In the genomic region with DNA sequence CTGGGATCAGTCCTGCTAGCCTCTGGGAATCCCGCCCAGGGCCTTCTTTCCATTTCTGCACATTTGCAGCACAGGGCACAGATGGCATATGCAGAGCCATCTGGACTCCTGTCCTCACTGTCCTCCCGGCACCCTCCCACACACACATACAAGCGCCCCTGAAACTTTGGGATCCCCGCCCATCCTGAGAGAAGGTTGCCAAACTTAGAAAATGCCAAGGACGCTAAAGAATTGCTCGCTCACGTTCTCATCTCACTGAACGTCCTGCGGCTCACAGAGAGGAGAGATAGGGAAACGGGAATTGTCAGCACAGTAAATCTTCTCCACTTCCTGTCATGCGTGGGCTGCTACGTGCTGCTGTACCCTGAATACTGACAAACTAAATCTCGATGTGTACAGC, we compare ENCODE assay signal across 9 mouse cellular contexts. TPM values are rescaled to one million over a fixed set of nuclear protein-coding genes. Genes with fewer than 3 reads are reported as not detected.
DNase-seq lines count a peak whose midpoint lies in the region; ATAC-seq and TF ChIP-seq lines count a peak whose summit lies in the region.
"Had no signal": no experiment of that assay in that cellular context is flagged by ENCODE, and none has a peak within 500 bp of the region (broad histone marks: within the 10 kb centered on the region; RNA-seq: fewer than 3 reads in every experiment).

No protein-coding gene starts in this region.

- TF ChIP-seq POLR2A in cerebellum, adult 2 months (IDR thresholded peaks at IDR 0.05; ENCODE audit: borderline replicate concordance, insufficient read depth, low read length), result no peak; the same call in 1 of the 2 replicates

- TF ChIP-seq CTCF in cerebellum, adult 2 months (IDR thresholded peaks at IDR 0.05; ENCODE audit: borderline replicate concordance, insufficient read depth, low read depth, low read length), result no peak

- peak overlapping the region; percentile 28 for H3K4me3 ChIP-seq in megakaryocyte, embryonic 14.5 days (replicated peaks)
- H3K4me3 ChIP-seq in cerebellum, adult 2 months (replicated peaks; ENCODE audit: insufficient read depth, low read depth, low read length), result peak overlapping the region; percentile 27
- H3K4me3 ChIP-seq in hindbrain, embryonic 16.5 days (ENCODE audit: low read length), result no peak overlapping the region

- H3K4me1 ChIP-seq in megakaryocyte, embryonic 14.5 days, result peaks cover 48% of the 10 kb centered on the region
- peaks cover 25% of the 10 kb centered on the region for H3K4me1 ChIP-seq in cerebellum, adult 2 months (ENCODE audit: control insufficient read depth, insufficient read depth, low read length)
- H3K4me1 ChIP-seq in hindbrain, embryonic 16.5 days (ENCODE audit: control insufficient read depth, insufficient read depth, low read depth, low read length), result 0 out of 2 replicates have a peak, but pooled peaks cover 2% of the 10 kb centered on the region

- peak overlapping the region; percentile 97 for H3K27ac ChIP-seq in cerebellum, adult 2 months (ENCODE audit: insufficient read depth, low read length)
- peak overlapping the region; percentile 7; the same call in 1 of the 2 replicates for H3K27ac ChIP-seq in hindbrain, embryonic 16.5 days (ENCODE audit: low read depth, low read length)

- no peak overlapping the region; the same call in 1 of the 2 replicates for H3K9ac ChIP-seq in hindbrain, embryonic 16.5 days (ENCODE audit: low read depth, low read length)

- H3K4me2 ChIP-seq in hindbrain, embryonic 16.5 days (ENCODE audit: low read length), result 0 out of 2 replicates have a peak overlapping the region, but pooled peaks have one; percentile 21

- WGBS in cerebellum, adult 2 months, result 9% methylated on average over 13 of the region's 13 CpGs
- WGBS in hindbrain, embryonic 16.5 days, result 66% methylated on average over 13 of the region's 13 CpGs

- no peaks in the 10 kb centered on the region for H3K27me3 ChIP-seq in megakaryocyte, embryonic 14.5 days (replicated peaks)
- H3K27me3 ChIP-seq in cerebellum, adult 2 months (ENCODE audit: control insufficient read depth, insufficient read depth, low read length), result no peaks in the 10 kb centered on the region
- H3K27me3 ChIP-seq in hindbrain, embryonic 16.5 days (replicated peaks; ENCODE audit: control insufficient read depth, insufficient read depth, low read length), result no peaks in the 10 kb centered on the region; the same call in 1 of the 2 replicates

- peak; percentile 97 to 99 for DNase-seq in cerebellum, adult 2 months
- DNase-seq in left cerebral cortex, postnatal 10 days (ENCODE audit: extremely low spot score in 1 of 2, low spot score in 2 of 2), result peak; percentile 60 to 82
- no peak for DNase-seq in urinary bladder, adult 18-20 months (ENCODE audit: low spot score in 2 of 2)
- DNase-seq in lung, postnatal 25 days (ENCODE audit: low spot score), result no peak

- no peaks in the 10 kb centered on the region for H3K9me3 ChIP-seq in megakaryocyte, embryonic 14.5 days
- no peaks in the 10 kb centered on the region for H3K9me3 ChIP-seq in hindbrain, embryonic 16.5 days (ENCODE audit: control insufficient read depth, low read length)

- ATAC-seq in megakaryocyte, adult 5-6 weeks (ENCODE audit: poor library complexity, severe bottlenecking), result no peak
- peak; percentile 71 for ATAC-seq in hindbrain, embryonic 16.5 days
- ATAC-seq in erythroid progenitor cell, adult 5-6 weeks (replicated peaks; ENCODE audit: low FRiP score, poor library complexity, severe bottlenecking), result no peak

- H3K36me3 ChIP-seq in megakaryocyte, embryonic 14.5 days (replicated peaks; ENCODE audit: low read length), result peaks cover 50% of the 10 kb centered on the region
- H3K36me3 ChIP-seq in hindbrain, embryonic 16.5 days (ENCODE audit: control insufficient read depth, insufficient read depth, low read length), result no peaks in the 10 kb centered on the region

- intact Hi-C loops in left cerebral cortex, postnatal 10 days (cut with DNase I), result no loop called here

RNA-seq across cellular contexts. Expression of a gene that starts 11.0 kb away (rescaled TPM):
- polyA plus RNA-seq in megakaryocyte, embryonic 14.5 days (2012; ENCODE audit: insufficient read depth, low replicate concordance), result 75.8 and 110 TPM in 2 replicates
- total RNA-seq in megakaryocyte, adult 5-6 weeks (2015), result 194 and 211 TPM in 2 replicates
- 134 and 165 TPM in 2 replicates for total RNA-seq in megakaryocyte, adult 5-6 weeks (2017)
- 4.1 and 4.8 TPM in 2 replicates for polyA plus RNA-seq in cerebellum, adult 2 months (2012; rRNA removed)
- polyA plus RNA-seq in hindbrain, embryonic 16.5 days (2015; fragmentation: Nextera tagmentation; extraction: Ambion mirVana), result 7.7 and 9.7 TPM in 2 replicates
- 10 to 100 TPM in 1 of 2 experiments, 1 to 10 TPM in 1; 7.3 to 10.3 TPM for total RNA-seq in left cerebral cortex, postnatal 10 days (2021)
- 26.3 and 40.7 TPM in 2 replicates for total RNA-seq in erythroid progenitor cell, adult 5-6 weeks (2015; ENCODE audit: low replicate concordance)
- 8.7 and 11.8 TPM in 2 replicates for total RNA-seq in erythroid progenitor cell, adult 5-6 weeks (2017; ENCODE audit: low replicate concordance)

RNA-seq across cellular contexts. Expression of a gene that starts 25.2 kb away (rescaled TPM):
- 1.3 TPM in 1 of 2 replicates, not detected in the other for polyA plus RNA-seq in megakaryocyte, embryonic 14.5 days (2012; ENCODE audit: insufficient read depth, low replicate concordance)
- total RNA-seq in megakaryocyte, adult 5-6 weeks (2015), result 57.1 and 61.1 TPM in 2 replicates
- 45.7 and 49.7 TPM in 2 replicates for total RNA-seq in megakaryocyte, adult 5-6 weeks (2017)
- not detected in 2 replicates for polyA plus RNA-seq in cerebellum, adult 2 months (2012; rRNA removed)
- polyA plus RNA-seq in hindbrain, embryonic 16.5 days (2015; fragmentation: Nextera tagmentation; extraction: Ambion mirVana), result not detected in 2 replicates
- total RNA-seq in left cerebral cortex, postnatal 10 days (2021), result not detected
- 6.1 and 7.1 TPM in 2 replicates for total RNA-seq in erythroid progenitor cell, adult 5-6 weeks (2015; ENCODE audit: low replicate concordance)
- 3.2 TPM in 1 of 2 replicates, not detected in the other for total RNA-seq in erythroid progenitor cell, adult 5-6 weeks (2017; ENCODE audit: low replicate concordance)
- polyA plus RNA-seq: gonadal fat pad, adult 2 months had no signal

RNA-seq across cellular contexts. Expression of a gene that starts 54.8 kb away (rescaled TPM):
- polyA plus RNA-seq in megakaryocyte, embryonic 14.5 days (2012; ENCODE audit: insufficient read depth, low replicate concordance), result 1.6 and 2.0 TPM in 2 replicates
- 24.0 and 27.4 TPM in 2 replicates for total RNA-seq in megakaryocyte, adult 5-6 weeks (2015)
- total RNA-seq in megakaryocyte, adult 5-6 weeks (2017), result 36.6 and 44.3 TPM in 2 replicates
- polyA plus RNA-seq in cerebellum, adult 2 months (2012; rRNA removed), result 45.4 and 46.9 TPM in 2 replicates
- polyA plus RNA-seq in hindbrain, embryonic 16.5 days (2015; fragmentation: Nextera tagmentation; extraction: Ambion mirVana), result 48.0 and 51.0 TPM in 2 replicates
- 10 to 100 TPM; 59.0 to 63.1 TPM for total RNA-seq in left cerebral cortex, postnatal 10 days (2021)
- total RNA-seq in erythroid progenitor cell, adult 5-6 weeks (2015; ENCODE audit: low replicate concordance), result 8.8 and 10.5 TPM in 2 replicates
- 2.8 and 7.4 TPM in 2 replicates for total RNA-seq in erythroid progenitor cell, adult 5-6 weeks (2017; ENCODE audit: low replicate concordance)

RNA-seq across cellular contexts. Expression of a gene that starts 54.9 kb away (rescaled TPM):
- 30.0 and 61.3 TPM in 2 replicates for polyA plus RNA-seq in megakaryocyte, embryonic 14.5 days (2012; ENCODE audit: insufficient read depth, low replicate concordance)
- total RNA-seq in megakaryocyte, adult 5-6 weeks (2015), result 84.8 and 109 TPM in 2 replicates
- total RNA-seq in megakaryocyte, adult 5-6 weeks (2017), result 33.2 and 38.3 TPM in 2 replicates
- 27.6 and 30.3 TPM in 2 replicates for polyA plus RNA-seq in cerebellum, adult 2 months (2012; rRNA removed)
- polyA plus RNA-seq in hindbrain, embryonic 16.5 days (2015; fragmentation: Nextera tagmentation; extraction: Ambion mirVana), result 94.0 and 94.8 TPM in 2 replicates
- 10 to 100 TPM; 27.7 to 33.5 TPM for total RNA-seq in left cerebral cortex, postnatal 10 days (2021)
- total RNA-seq in erythroid progenitor cell, adult 5-6 weeks (2015; ENCODE audit: low replicate concordance), result 24.7 and 29.2 TPM in 2 replicates
- 4.7 and 6.2 TPM in 2 replicates for total RNA-seq in erythroid progenitor cell, adult 5-6 weeks (2017; ENCODE audit: low replicate concordance)

Comparison
In these comparisons a context has a peak if more than half of its experiments do, and no peak if none do; other contexts are left out.
1. DNase-seq: peak in cerebellum, adult 2 months (2 of 2) and left cerebral cortex, postnatal 10 days (2 of 2); none in urinary bladder, adult 18-20 months (0 of 2) and lung, postnatal 25 days (single experiment).
2. RNA of a gene that starts 25.2 kb away (total RNA-seq): 45.7 to 61.1 TPM in megakaryocyte, adult 5-6 weeks; 3.2 to 7.1 TPM in erythroid progenitor cell, adult 5-6 weeks and not detected in left cerebral cortex, postnatal 10 days; every median in the first group is over 4 times any median in the second.